Mouse (Mus musculus) induced T-regulatory cell, adult 2 months (primary cell): Measurements from ENCODE around the gene Sms.

Experiments used
- DNase-seq: peaks from one replicate; pipeline ENCODE4 v3.0.0-alpha.2; 2012; ENCODE audit warnings: low read depth

The Sms gene

DNA sequence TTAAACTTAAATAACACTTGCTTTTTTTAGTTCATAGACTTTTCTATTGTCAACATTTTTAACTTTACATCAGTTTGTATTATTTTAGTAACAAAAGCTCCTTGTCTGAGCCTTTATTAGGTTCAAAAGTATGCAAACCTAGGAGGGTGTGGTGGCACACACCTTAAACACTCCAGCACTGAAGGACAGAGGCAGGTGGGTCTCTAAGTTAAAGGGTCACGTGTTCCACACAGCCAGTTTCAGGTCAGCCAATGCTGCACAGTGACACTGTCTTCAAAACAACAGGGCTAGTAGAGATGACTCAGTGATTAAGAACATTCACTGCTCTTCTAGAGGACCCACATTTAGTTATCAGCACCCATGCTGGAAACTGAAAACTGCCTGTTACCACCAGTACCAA is 43.1 kb downstream of the Sms start:
- no peak for DNase-seq

DNA sequence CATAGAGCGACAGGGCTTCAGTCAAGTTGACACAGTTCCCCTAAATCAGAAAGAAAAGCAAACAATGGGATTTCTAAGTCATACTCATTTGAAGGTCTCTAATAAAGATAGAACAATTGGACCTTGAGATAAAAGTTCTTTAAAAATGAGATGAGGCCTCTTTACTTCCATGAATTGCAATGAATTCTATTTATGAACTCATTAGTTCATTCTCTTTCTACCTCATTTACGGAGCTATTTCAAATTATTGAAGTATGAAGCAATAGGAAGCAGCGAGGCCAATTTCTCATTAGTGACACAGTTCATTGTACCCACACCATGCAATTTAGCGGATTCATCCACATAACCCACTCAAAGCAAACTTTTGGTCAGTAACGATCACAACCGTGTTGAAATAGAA is 44.7 kb downstream of the Sms start:
- no peak for DNase-seq

DNA sequence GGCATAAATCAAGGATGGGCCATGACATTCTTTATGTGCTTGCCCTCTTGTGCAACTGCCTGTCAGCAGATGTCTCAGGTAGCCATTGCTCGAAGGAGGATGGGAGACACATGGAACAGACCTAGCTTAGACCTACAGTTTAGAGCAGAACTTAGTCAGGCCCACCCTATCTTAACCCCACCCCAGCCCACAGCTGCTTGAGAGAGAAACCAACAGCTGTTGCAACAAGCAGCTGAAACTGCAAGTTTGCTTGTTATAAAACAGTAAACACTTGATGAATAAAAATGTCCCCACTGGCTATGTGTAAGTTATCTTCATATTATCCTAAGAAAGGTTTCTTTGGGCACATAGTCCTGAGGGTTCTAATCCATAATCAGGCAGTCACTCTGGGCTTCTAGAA is 57.3 kb downstream of the Sms start:
- DNase-seq: no peak

DNA sequence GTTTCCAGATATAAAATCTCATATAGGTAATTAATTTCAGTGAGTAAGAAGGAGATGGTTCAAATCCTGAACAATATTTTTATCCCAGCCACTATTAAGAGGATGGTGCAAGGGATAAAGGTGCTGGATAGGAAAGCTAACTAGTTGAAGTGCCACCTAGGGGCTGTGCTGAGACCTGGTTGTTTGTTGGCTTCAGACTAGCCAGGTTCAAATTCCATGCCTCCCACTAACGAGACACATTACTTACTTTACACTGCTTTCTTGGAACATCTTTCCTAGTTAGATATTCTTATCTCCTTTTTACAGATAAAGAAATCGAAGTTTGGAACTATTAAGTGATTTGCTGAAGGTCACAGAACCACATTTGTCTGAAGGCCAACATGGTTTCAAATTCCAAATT is 72.6 kb downstream of the Sms start:
- DNase-seq: no peak

DNA sequence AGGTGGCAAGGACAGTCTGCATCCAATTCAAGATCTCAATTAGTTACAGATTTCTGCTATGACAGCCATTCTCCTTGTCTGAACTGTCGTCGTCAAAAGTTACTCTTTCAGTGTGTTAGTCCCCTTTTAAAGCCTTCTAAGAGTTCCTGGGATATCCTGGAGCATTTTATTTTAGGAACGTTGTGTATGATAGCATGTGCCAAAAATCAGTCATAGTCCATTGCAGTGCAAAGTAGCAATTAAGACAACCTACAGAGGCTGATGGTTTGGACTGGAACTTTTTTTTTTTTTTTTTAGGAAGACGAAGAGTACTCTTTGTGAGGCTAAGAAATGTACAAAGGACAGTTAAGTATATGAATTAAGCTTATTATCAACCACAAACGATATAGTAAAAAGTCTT is 76.9 kb downstream of the Sms start, which contains the start of gene Phex:
Phex (minus strand) TSS at position 101 of the 400 bp plus-strand sequence.
- no peak for DNase-seq

DNA sequence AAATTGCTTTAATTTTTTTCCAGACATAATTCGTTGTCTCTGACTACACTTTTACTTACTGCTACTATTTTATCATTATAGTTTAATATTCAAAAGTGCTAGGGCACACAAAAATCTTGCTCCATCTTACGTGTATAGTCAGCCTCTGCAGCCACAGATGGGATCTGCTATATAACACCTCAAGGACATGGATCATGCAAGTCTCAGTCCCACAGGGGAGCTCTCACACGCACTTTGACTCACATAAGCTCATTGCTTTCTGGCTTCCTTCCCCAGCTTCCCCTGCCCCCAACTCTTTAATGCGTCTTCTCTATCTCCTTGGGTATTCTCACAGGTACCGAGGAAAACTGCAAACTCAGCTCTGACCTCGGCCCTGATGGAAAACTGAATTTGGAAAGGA is 87.2 kb downstream of the Sms start:
- no peak for DNase-seq
